1 mouse cellular context compared by ENCODE assay signal in the genomic region with DNA sequence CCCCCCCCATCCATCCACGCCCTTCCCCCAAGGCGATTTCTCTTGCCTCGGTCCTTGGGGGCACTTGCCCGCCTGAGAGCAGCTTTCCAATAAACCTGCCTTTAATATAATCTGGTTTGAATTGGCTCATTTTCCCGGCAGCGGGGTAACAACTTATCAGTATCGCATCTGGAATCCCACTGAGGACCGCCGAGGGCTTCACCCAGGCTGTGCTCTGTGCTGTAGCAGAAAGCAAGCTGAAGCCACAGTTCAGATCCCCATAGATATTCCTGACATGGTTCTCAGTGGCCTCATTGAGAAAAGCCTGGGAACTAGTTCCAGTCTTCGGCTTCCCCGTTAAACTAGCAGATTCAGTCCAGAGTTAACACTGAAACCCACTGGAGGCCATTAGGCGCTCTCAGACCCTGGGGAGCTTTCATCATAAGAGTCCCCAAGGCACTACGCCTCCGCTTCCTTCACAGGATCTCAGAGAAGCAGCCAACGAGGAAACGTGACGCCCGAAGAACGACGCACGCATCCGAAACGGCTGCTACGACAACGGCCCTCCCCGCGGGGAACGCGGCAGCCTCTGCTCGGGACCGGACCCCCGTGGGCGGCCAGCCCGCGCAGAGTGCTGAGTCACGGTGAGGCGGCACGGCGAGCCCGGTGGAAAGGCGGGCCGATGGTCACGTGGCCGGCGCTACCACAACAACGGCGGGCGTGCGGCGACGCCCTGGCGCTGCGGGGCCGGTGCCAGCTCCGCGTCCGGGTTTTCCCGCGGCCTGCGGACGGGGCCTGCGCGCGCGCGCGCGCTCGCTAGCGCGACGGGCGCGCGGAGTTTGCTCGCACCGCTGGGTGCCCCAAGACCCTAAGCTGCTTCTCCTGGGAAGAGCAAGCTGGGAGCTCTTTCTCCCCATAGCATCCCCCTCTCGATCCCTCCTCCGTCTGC.
TF ChIP-seq lines count a peak whose summit lies in the region.

No protein-coding gene starts in this region.

TF ChIP-seq in MEL, 35 proteins besides CTCF, POLR2A, EP300 and RAD21 (continued from another document):
- TF ChIP-seq NRF1 (IDR thresholded peaks at IDR 0.05; ENCODE audit: insufficient read depth, low read depth, low read length, poor library complexity, severe bottlenecking) (peak; percentile 58), POLR2AphosphoS2 (IDR thresholded peaks at IDR 0.05; ENCODE audit: low read length) (peak; percentile 65; the same call in 1 of the 2 replicates), TAL1 (IDR thresholded peaks at IDR 0.05; ENCODE audit: low read length) (no peak), CHD2 (IDR thresholded peaks at IDR 0.05; ENCODE audit: low read length) (no peak), SMC3 (IDR thresholded peaks at IDR 0.05; ENCODE audit: low read depth, low read length) (no peak), TBP (IDR thresholded peaks at IDR 0.05; ENCODE audit: low read depth, low read length) (peak; percentile 41; the same call in 1 of the 2 replicates), USF1 (IDR thresholded peaks at IDR 0.05; ENCODE audit: low read depth, low read length) (peak; percentile 96), ZNF384 (IDR thresholded peaks at IDR 0.05; ENCODE audit: low read depth, low read length) (no peak), BHLHE40 (IDR thresholded peaks at IDR 0.05; ENCODE audit: borderline replicate concordance, low read depth, low read length) (peak; percentile 86), ETS1 (IDR thresholded peaks at IDR 0.05; ENCODE audit: low read depth, low read length) (peak; percentile 82), SIN3A (IDR thresholded peaks at IDR 0.05; ENCODE audit: low read length) (peak; percentile 93), MEF2A (IDR thresholded peaks at IDR 0.05; ENCODE audit: extremely low read depth, insufficient replicate concordance, low read depth, low read length, poor library complexity, severe bottlenecking) (no peak)
